Comparison of ENCODE assay signal across 10 mouse cellular contexts in the genomic region with DNA sequence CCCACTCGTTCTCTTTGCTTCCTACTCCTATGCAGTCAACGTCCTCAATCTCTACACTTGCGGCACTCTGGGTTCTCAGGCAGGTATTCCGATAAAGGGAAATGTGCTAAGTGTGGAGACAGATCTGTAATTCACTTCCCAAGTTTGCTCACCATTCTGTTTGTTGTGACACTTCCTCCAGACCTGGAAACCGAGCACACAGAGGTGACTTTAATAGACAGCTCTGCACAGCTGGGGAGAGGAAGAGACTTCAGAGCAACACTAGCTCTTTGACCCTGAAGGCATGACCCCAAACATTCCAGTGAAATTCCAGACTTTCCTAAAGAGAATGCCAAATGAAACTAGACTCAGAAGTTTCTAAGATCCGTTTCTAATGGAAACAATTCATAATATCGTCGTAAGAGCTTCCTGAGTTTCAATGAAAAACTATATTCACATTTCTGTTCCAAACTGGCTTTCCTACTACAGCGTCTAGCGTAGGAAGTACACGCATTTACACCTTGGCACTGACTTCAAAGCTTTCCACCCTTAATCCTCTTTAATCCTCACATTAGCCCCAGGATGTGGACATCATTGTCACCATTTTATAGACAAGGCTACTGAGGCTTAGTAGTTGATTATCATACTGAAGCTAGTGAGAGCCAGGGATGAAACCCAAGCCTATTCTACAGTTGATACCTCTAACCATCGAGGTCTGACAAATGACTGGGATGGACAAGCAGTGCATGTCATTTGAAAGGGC. TPM values are rescaled to one million over a fixed set of nuclear protein-coding genes. Genes with fewer than 3 reads are reported as not detected.
DNase-seq lines count a peak whose midpoint lies in the region; ATAC-seq lines count a peak whose summit lies in the region.
"Had no signal": no experiment of that assay in that cellular context is flagged by ENCODE, and none has a peak within 500 bp of the region (broad histone marks: within the 10 kb centered on the region; RNA-seq: fewer than 3 reads in every experiment).

No protein-coding gene starts in this region.

- 50% methylated on average over 12 of the region's 12 CpGs for WGBS in midbrain, embryonic 14.5 days
- 57% methylated on average over 12 of the region's 12 CpGs for WGBS in midbrain, embryonic 10.5 days

- 0 out of 2 replicates have a peak, but pooled peaks cover 6% of the 10 kb centered on the region for H3K4me1 ChIP-seq in midbrain, embryonic 14.5 days (ENCODE audit: control insufficient read depth, insufficient read depth, low read length)
- peaks cover 35% of the 10 kb centered on the region for H3K4me1 ChIP-seq in midbrain, embryonic 10.5 days

- no peak overlapping the region for H3K27ac ChIP-seq in midbrain, embryonic 14.5 days (replicated peaks; ENCODE audit: low read depth, low read length)
- H3K27ac ChIP-seq in midbrain, embryonic 10.5 days (replicated peaks): no peak overlapping the region
- H3K27ac ChIP-seq: macrophage had no signal

- H3K27me3 ChIP-seq in midbrain, embryonic 14.5 days (ENCODE audit: control insufficient read depth, insufficient read depth, low read length): no peaks in the 10 kb centered on the region
- H3K27me3 ChIP-seq in midbrain, embryonic 10.5 days (ENCODE audit: low read depth, poor library complexity, severe bottlenecking): no peaks in the 10 kb centered on the region

- ATAC-seq in midbrain, embryonic 14.5 days (ENCODE audit: low FRiP score, low TSS enrichment): no peak

- no peak overlapping the region for H3K4me2 ChIP-seq in midbrain, embryonic 14.5 days (ENCODE audit: low read length)

- no peak overlapping the region for H3K4me3 ChIP-seq in midbrain, embryonic 14.5 days (replicated peaks; ENCODE audit: low read depth, low read length)
- H3K4me3 ChIP-seq in midbrain, embryonic 10.5 days: no peak overlapping the region

- H3K36me3 ChIP-seq in midbrain, embryonic 14.5 days (ENCODE audit: control insufficient read depth, insufficient read depth, low read length): no peaks in the 10 kb centered on the region
- H3K36me3 ChIP-seq in midbrain, embryonic 10.5 days: no peaks in the 10 kb centered on the region

- no peak overlapping the region for H3K9ac ChIP-seq in midbrain, embryonic 14.5 days (replicated peaks; ENCODE audit: low read length)

- no peaks in the 10 kb centered on the region for H3K9me3 ChIP-seq in midbrain, embryonic 14.5 days (ENCODE audit: control insufficient read depth, low read length)
- H3K9me3 ChIP-seq in midbrain, embryonic 10.5 days (replicated peaks): no peaks in the 10 kb centered on the region

- peak; percentile 38 for DNase-seq in adrenal gland, adult 2 months
- DNase-seq in adrenal gland, postnatal 4 days (ENCODE audit: low spot score in 2 of 2): no peak
- DNase-seq in midbrain, embryonic 14.5 days: peak; percentile 39
- DNase-seq in midbrain, embryonic 10.5 days (ENCODE audit: low spot score): no peak
- DNase-seq in kidney, postnatal 10 days: peak; percentile 63
- DNase-seq in yolk sac, embryonic 10.5 days (ENCODE audit: low spot score): peak; percentile 65
- DNase-seq in right cerebral cortex, adult 2 months (ENCODE audit: low spot score in 2 of 2): no peak
- DNase-seq in cerebellum, adult 18-20 months: no peak
- DNase-seq: cerebellum, adult 11 months had no signal

RNA-seq across cellular contexts. Expression of a gene that starts 11.9 kb away (rescaled TPM):
- 10 to 100 TPM; 57.0 to 68.5 TPM for total RNA-seq in adrenal gland, adult 2 months (2021)
- 34.4 and 37.4 TPM in 2 replicates for polyA plus RNA-seq in adrenal gland, adult 2 months (2012; rRNA removed)
- total RNA-seq in adrenal gland, postnatal 4 days (2021): 10 to 100 TPM; 52.2 to 60.1 TPM
- 15.4 and 18.2 TPM in 2 replicates for polyA plus RNA-seq in midbrain, embryonic 14.5 days (2014; fragmentation: Nextera tagmentation; extraction: Ambion mirVana)
- polyA plus RNA-seq in midbrain, embryonic 10.5 days (2016; fragmentation: Nextera tagmentation; extraction: Ambion mirVana): 8.9 and 11.3 TPM in 2 replicates

RNA-seq across cellular contexts. Expression of a gene that starts 12.0 kb away (rescaled TPM):
- 10 to 100 TPM; 25.7 to 34.7 TPM for total RNA-seq in adrenal gland, adult 2 months (2021)
- polyA plus RNA-seq in adrenal gland, adult 2 months (2012; rRNA removed): 13.7 and 16.6 TPM in 2 replicates
- total RNA-seq in adrenal gland, postnatal 4 days (2021): 10 to 100 TPM; 24.6 to 25.5 TPM
- 101 and 115 TPM in 2 replicates for polyA plus RNA-seq in midbrain, embryonic 14.5 days (2014; fragmentation: Nextera tagmentation; extraction: Ambion mirVana)
- polyA plus RNA-seq in midbrain, embryonic 10.5 days (2016; fragmentation: Nextera tagmentation; extraction: Ambion mirVana): 26.8 and 33.9 TPM in 2 replicates

Comparison
In these comparisons a context has a peak if more than half of its experiments do, and no peak if none do; other contexts are left out.
1. DNase-seq: peak in adrenal gland, adult 2 months (single experiment), midbrain, embryonic 14.5 days (single experiment), kidney, postnatal 10 days (single experiment) and yolk sac, embryonic 10.5 days (single experiment); none in adrenal gland, postnatal 4 days (0 of 2), midbrain, embryonic 10.5 days (single experiment), right cerebral cortex, adult 2 months (0 of 2) and cerebellum, adult 18-20 months (0 of 2).